Mouse (Mus musculus) cortical plate, adult 2 months (tissue): ENCODE data around the gene Creb3.

Experiments
- CTCF ChIP-seq: fragments of 200-500 bp; IDR thresholded peaks from 2 replicates; pipeline ENCODE4 v1.5.1; 2011; ENCODE audit warnings: mild to moderate bottlenecking, control low read depth, low read length; ENCODE audit not compliant: insufficient read depth; ENCODE audit errors: extremely low read depth
- POLR2A ChIP-seq: fragments of 200-500 bp; IDR thresholded peaks from 2 replicates; pipeline ENCODE4 v1.6.1; 2011; ENCODE audit warnings: mild to moderate bottlenecking, low read length, control low read depth; ENCODE audit not compliant: insufficient read depth; ENCODE audit errors: extremely low read depth

DNA sequence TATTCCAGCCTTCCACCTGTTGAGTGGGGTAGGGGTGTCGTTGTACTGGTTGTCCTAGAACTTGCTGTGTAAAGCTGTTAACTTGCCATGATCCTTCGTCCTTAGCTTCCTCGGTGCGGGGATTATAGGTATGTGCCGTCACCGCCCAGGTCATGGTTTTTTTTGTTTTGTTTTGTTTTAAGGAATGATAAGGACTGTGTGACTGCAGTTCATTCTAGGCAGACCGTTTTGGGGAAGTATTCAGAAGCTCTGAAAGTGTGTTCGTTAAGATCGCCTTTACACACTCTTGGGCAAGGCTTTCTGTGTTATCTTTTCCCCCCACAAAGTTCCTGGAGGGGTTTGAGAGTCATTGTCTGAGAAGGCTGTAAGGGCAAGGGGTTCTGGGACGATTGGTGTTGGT lies 50.4 kb downstream of the Creb3 start:
- TF ChIP-seq POLR2A = no peak
- TF ChIP-seq CTCF = no peak
